Mouse (Mus musculus) ES-E14 (cell line): Measurements from ENCODE around the gene Rpl28.

Experiments used
- CHD2 ChIP-seq: IDR thresholded peaks from 2 replicates; pipeline ENCODE4 v1.6.1; 2014; ENCODE audit warnings: mild to moderate bottlenecking, low read depth, low read length, inconsistent platforms
- HCFC1 ChIP-seq: IDR thresholded peaks from 2 replicates; pipeline ENCODE4 v1.6.1; 2012; ENCODE audit warnings: low read length, inconsistent platforms, borderline replicate concordance; ENCODE audit not compliant: insufficient read depth
- ZC3H11A ChIP-seq: IDR thresholded peaks from 2 replicates; pipeline ENCODE4 v1.6.1; 2012; ENCODE audit warnings: low read depth, mild to moderate bottlenecking, inconsistent platforms, low read length, borderline replicate concordance
- ZNF384 ChIP-seq: IDR thresholded peaks from 2 replicates; pipeline ENCODE4 v1.6.1; 2012; ENCODE audit warnings: low read depth, low read length, inconsistent platforms

DNA sequence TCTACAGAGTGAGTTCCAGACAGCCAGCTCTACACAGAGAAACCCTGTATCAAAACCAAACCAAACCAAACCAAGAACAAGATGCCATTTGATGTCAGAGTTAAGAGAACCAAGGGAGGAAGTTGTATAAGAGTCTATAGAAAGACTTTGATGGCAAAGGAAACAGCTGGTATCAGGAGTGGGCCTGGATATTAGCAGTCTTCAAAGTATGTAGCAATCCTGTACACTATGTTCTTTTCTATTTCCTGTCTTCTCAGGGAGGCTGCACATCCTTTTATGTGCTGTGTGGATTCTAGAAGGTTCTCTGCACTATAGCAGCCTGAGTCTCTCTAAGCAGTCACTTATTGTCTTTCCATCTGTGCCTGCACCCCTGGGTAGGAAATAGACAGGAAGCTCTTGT, 23.9 kb downstream of the Rpl28 start:
- TF ChIP-seq CHD2, result no peak
- no peak for TF ChIP-seq ZNF384
- no peak for TF ChIP-seq HCFC1
- TF ChIP-seq ZC3H11A, result no peak
